Mouse (Mus musculus): ENCODE results near the gene Gm48551. TPM values are rescaled to one million over a fixed set of nuclear protein-coding genes. Genes with fewer than 3 reads are reported as not detected.
A peak's percentile ranks its signal among the peaks of the same experiment; 100 is the strongest.

The Gm48551 gene
- total RNA-seq, 1 experiment from 2014 or later, result 5.6 TPM

- ATAC-seq (ENCODE audit: extremely low read depth, insufficient number of reproducible peaks, low FRiP score, poor library complexity, severe bottlenecking), result no peak
These were observed 39.4 kb downstream of the Gm48551 start for GRCm38 (mm10) chr10:81423476-81424245.

DNA sequence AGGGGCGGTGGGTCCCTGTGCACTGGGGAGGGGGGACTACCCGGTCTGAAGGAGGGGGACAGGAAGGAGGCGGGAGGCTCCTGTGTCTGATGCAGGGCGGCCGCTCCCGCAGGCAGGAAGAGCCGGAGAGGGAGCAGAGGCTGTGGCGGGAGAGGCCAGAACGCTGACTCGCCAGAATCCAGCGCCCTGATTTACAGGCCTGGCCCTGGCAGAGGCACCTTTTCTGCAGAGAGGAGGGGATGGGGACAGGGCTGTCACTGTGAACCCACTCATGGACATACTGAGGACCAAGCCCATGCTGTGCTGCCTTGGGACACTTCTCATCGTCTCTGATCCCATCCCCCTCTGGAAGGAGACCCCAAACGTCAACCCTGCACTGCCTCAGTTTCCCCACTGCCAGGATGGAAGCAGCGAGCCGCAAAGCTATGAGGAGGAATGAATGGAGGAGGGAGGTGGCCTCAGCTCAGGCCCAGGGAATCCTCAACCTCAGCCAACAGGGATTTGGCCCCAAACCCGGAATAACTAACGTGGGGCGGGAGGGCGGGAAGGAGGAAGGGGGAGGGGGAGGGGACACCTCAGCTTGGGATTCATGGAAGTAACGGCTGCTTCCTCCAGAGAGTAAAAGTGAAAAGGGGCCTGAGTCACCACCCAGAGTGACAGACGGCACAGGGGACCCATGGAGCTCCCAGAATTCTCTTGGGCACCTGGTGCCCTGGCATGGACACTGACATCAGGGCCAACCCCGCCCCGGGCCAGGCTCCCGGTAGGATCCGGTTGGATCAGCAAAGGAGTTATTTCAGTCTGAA lies 40.2 kb downstream of the Gm48551 start:
- ATAC-seq (ENCODE audit: extremely low read depth, insufficient number of reproducible peaks, low FRiP score, poor library complexity, severe bottlenecking), result no peak

DNA sequence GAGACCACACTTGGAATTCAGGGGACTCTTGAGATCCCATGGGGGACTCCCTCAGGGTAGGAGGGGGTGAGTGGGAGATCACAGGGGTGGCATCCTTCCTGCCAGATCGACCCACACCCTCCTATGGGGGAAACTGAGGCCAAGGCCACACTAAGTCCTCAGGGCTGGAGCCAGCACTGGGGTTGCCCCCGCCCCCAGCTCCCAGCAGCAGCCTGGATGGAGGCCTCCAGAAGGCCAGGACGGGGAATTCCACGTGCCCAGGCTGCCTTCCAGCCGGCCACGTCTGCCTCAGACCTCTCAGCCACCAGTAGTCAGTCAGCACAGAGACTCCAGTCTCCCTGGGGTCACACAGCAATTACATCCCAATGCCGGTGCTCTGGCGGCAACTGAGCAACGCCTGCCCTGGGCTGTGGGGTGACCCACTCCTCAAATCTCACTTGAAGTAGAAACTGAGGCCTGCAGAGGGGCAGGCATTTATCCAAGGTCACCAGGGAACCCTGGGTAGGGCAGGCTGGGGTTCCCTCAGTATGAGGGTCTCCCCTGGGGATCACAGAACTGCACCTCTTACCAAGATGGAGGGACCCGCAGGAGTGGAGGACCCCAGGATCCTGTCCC lies 41.1 kb downstream of the Gm48551 start:
- ATAC-seq (ENCODE audit: extremely low read depth, insufficient number of reproducible peaks, low FRiP score, poor library complexity, severe bottlenecking), result no peak

GRCm38 (mm10) chr10:81426081-81426671 lies 41.9 kb downstream of the Gm48551 start:
- ATAC-seq (ENCODE audit: extremely low read depth, insufficient number of reproducible peaks, low FRiP score, poor library complexity, severe bottlenecking), result no peak

- ATAC-seq (ENCODE audit: extremely low read depth, insufficient number of reproducible peaks, low FRiP score, poor library complexity, severe bottlenecking), result no peak
These were observed 42.6 kb downstream of the Gm48551 start for GRCm38 (mm10) chr10:81426897-81427296.

DNA sequence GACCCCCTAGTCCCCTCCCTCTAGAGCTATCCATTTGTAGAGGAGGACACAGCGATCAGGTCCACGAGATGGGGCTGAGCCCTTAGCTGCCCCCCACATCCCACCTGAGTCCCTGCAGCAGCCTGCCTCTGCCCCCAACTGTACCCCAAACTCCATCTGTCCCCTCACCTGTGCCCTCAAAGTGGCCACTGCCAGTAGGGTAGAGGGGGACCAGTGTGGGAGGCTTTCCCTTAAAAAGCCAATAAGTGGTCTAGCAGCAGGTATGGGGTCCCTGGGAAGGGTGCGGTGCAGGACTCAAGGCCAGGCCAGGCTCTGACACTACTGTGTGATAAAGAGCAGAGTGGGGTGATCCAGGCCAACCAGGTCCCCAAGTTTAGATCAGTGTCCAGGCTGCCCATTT lies 43.1 kb downstream of the Gm48551 start:
- no peak for ATAC-seq (ENCODE audit: extremely low read depth, insufficient number of reproducible peaks, low FRiP score, poor library complexity, severe bottlenecking)

DNA sequence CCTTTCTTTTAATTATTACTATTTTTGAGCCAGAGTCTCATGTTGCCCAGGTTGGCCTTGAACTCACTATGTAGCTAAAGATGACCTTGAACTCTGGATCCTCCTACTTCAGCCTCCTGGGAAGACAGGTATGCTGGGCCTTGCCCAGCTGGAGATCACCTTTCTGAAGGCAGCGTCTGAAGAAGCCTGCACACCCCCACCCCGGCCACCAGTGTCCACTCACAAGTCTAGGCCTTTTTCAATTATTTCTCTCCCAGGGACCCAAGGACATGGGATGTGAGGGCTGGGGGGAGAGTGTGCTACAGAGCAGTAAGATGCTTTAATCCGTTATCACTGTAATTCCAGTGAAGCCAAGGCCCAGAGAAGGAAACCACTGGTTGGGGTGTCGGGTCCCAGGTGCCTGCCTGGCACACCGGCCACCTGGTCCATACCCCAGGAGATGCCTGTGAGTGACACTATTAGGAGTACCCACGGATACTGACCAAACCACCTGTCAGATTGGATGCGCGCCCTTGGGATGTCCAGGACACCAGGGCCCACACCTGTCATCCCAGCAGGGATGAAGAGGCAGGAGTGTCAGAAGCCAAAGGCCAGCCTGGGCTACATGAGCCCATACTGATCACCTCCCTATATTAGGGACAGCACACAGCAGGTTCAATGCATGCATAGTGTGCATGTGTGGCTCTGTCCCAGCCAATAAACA lies 43.7 kb downstream of the Gm48551 start:
- no peak for ATAC-seq (ENCODE audit: extremely low read depth, insufficient number of reproducible peaks, low FRiP score, poor library complexity, severe bottlenecking)

- ATAC-seq (ENCODE audit: extremely low read depth, insufficient number of reproducible peaks, low FRiP score, poor library complexity, severe bottlenecking), result no peak
These were observed 44.2 kb downstream of the Gm48551 start for GRCm38 (mm10) chr10:81428507-81428870.

GRCm38 (mm10) chr10:81429092-81429491 lies 44.8 kb downstream of the Gm48551 start:
- no peak for ATAC-seq (ENCODE audit: extremely low read depth, insufficient number of reproducible peaks, low FRiP score, poor library complexity, severe bottlenecking)

- ATAC-seq (ENCODE audit: extremely low read depth, insufficient number of reproducible peaks, low FRiP score, poor library complexity, severe bottlenecking), result peak; percentile 17; the same call in 1 of the 2 replicates
These were observed 45.4 kb downstream of the Gm48551 start for GRCm38 (mm10) chr10:81429605-81430061.

DNA sequence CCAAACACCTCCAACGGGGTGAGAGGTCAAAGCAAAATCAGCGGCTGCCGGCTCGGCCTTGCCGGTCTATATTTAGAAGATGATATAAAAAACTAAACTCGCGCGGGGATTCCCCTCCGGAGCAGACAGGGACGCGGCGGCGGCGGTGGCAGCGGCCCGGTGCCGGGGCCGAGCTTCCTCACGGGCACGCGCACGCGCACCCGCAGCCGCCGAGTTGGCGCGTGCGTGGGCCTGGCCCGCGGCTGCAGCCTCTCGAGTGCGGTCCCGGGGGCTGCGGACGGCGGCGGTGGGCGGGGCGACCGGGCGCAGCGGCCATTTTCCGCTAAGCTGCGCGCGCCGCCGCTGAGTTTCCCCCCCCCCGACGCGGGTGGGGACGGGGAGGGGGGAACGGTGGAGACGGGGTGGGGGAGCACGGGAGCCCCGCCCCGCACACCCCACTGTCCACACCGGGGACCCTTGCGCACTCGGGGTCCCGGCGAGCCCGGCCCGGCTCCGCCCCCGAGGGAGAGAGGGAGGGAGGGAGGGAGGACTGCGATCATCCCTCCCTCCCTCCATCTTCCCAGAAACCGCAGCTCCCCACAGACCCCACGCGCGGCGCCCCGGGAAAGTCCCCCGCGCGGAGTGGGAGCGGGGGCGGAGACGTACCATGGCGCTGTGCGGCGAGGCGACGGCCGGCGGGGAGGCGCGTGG lies 46.0 kb downstream of the Gm48551 start:
- no peak for ATAC-seq (ENCODE audit: extremely low read depth, insufficient number of reproducible peaks, low FRiP score, poor library complexity, severe bottlenecking)

- ATAC-seq (ENCODE audit: extremely low read depth, insufficient number of reproducible peaks, low FRiP score, poor library complexity, severe bottlenecking), result no peak
These were observed 46.7 kb downstream of the Gm48551 start for GRCm38 (mm10) chr10:81430831-81431525.

- ATAC-seq (ENCODE audit: extremely low read depth, insufficient number of reproducible peaks, low FRiP score, poor library complexity, severe bottlenecking), result no peak
These were observed 47.4 kb downstream of the Gm48551 start for GRCm38 (mm10) chr10:81431526-81432168.

GRCm38 (mm10) chr10:81432169-81432867 lies 48.1 kb downstream of the Gm48551 start:
- peak; percentile 1; the same call in 1 of the 2 replicates for ATAC-seq (ENCODE audit: extremely low read depth, insufficient number of reproducible peaks, low FRiP score, poor library complexity, severe bottlenecking)

DNA sequence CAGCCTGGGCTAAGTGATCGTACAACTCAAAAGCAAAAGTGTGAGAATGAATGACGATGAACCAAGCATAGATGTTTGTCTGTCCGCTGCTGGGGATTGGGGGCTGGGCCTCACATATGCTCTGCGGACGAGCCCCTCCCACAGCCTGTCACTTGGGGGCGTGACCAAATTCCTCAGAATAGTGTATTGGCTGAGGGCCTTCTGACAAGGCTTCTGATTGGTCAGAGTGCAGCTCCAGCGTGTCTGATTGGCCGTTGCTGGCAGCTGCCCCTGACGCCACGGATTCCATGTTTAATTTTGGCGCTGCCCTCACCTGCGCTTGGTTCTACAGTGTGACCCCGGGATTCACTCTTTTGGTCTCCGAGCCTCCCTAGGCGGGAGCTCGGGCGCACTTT lies 48.6 kb downstream of the Gm48551 start:
- ATAC-seq (ENCODE audit: extremely low read depth, insufficient number of reproducible peaks, low FRiP score, poor library complexity, severe bottlenecking), result peak; percentile 86

DNA sequence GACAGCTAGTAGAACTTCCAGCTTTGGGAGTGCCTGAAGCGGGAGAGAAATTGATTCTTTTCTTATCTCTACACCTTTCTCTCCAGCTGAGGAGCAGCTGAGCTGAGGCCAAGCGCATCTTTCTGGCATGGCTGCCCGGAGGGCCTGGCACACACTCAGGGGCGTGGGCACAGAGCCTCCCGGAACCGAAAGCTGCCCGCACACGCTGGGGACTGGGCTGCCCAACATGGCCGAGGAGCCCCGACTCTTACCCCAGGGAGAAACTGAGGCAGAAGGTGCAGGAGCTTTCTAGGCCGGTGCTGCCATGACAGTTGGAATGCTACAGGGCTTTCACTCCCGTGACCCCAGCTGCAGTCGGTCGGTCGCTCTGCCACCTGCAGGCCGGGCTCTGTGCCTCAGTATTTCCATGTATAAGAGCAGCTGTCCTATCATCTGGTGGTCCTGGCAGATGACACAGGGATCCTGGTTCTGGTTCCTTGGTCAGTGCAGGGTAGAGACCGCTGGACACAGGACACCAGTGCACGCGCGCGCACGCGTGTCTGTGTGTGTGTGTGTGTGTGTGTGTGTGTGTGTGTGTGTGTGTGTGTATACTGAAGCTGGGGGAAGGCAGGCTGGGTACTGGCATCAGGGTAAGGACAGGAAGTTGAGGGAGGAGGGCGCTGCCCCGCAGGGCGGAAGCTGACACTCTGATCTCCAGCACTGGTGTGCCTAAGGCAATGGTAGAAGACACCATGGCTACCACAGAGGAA lies 49.4 kb downstream of the Gm48551 start:
- peak; percentile 45 for ATAC-seq (ENCODE audit: extremely low read depth, insufficient number of reproducible peaks, low FRiP score, poor library complexity, severe bottlenecking)

All from neutrophil, adult 5-6 weeks (primary cell).